Mouse (Mus musculus) induced T-regulatory cell, adult 2 months (primary cell): ENCODE data around the gene Tlr4.

Experiments used
- DNase-seq: peaks from one replicate; pipeline ENCODE4 v3.0.0-alpha.2; 2012; ENCODE audit warnings: low read depth

Gene Tlr4

DNA sequence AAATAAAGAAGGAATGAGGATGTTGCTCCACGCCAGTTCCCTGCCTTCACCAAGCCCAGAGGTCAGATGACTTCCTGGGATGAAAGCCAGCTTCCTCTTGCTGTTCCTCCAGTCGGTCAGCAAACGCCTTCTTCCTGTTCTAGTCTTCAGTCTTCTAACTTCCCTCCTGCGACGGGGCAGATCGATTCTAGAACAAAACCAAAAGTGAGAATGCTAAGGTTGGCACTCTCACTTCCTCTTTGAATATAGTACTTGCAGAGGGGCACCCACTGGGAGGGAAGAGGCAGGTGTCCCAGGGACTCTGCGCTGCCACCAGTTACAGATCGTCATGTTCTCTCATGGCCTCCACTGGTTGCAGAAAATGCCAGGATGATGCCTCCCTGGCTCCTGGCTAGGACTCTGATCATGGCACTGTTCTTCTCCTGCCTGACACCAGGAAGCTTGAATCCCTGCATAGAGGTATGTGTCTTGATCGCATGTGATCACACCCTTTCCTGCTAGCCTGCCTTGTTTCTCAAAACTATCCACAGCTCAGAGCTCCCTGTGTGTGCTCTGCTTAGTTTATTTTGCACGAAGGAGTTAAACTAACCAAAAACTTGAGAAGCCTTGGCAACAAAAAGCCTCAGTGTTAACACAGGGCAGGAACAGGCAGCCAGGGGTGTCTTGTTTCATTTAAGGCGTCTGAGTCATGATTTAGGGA is at the start of gene Tlr4:
Tlr4 (plus strand) TSS at position 122 of the 700 bp plus-strand sequence.
- DNase-seq = peak; percentile 18

GRCm38 (mm10) chr4:66794283-66794682 is 33.1 kb upstream of the Tlr4 start:
- DNase-seq = no peak

DNA sequence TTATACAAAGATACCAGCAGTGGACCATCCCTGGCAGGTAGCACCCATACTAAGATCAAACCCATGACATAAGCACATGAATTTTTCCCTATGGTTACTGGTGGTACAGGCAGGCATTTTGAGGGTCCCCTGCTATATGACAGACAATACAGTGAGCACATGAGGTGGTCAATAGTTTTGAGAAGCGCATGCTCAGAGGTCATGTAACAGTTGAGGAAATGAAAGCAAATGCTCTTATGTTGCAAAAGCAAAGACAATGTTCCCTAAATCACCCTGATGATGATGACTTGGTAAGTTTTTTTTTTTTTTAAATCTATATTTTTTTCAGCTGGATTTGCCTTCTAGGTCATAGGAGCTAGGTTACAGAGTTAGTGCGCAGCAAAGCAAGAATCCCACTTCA is 30.7 kb upstream of the Tlr4 start:
- DNase-seq = no peak

DNA sequence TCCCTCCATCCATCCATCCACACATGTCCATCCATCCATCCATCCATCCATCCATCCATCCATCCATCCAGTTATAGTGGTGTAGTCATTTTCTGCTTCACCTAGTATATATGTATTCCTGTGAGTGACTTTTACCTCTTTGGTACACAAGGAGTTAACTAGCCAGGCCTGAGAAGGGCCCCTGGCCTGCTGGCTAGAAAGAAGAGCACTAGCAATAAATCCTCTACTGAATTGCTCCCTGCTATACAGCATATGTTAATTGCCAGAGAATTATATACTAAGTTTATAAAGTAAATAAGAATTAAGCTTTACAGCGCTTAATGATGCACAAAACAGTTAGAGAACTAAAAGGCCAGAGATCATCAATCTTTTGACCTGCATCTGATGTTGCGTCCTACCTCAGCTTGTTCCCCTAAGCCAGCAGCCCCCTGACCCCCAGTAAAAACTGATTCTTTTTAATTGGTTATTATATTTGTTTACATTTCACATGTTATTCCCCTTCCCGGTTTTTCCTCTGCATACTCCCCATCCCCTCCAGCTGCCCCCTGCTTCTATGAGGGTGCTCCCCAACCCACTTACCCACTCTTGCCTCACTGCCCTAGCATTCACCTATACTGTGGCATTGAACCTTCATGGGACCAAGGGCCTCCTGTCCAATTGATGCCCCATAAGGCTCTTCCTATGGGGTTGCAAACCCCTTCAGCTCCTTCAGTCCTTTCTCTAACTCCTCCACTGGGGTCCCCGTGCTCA is 22.7 kb upstream of the Tlr4 start:
- DNase-seq = no peak

GRCm38 (mm10) chr4:66805747-66806146 is 21.6 kb upstream of the Tlr4 start:
- no peak for DNase-seq

DNA sequence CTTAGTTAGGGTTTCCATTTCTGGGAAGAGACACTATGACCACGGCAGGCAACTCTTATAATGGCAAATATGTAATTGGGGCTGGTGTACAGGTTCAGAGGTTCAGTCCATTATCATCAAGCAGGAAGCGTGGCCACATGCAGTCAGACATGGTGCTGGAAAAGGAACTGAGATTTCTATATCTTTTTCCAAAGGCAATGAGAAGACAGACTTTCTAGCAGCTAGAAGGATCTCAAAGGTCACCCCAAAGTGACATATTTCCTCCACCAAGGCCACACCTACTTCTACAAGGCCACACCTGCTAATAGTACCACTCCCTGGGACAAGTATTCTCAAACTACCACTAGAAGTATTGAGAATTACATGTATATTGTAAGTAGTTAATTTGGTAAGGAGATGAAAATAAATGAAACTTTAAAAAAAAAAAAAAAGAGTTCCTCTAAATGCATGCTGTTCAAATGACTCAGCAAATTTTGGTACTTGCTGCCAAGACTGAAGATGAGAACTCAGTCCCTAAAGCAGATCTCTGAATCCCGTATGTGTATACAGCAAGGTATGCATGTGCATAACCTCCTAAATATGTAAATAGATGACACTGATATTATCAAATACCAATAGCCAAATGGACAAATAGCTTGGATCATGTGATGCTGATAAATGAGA is 10.9 kb upstream of the Tlr4 start:
- DNase-seq = no peak

GRCm38 (mm10) chr4:66821171-66821570 is 6.2 kb upstream of the Tlr4 start:
- no peak for DNase-seq

DNA sequence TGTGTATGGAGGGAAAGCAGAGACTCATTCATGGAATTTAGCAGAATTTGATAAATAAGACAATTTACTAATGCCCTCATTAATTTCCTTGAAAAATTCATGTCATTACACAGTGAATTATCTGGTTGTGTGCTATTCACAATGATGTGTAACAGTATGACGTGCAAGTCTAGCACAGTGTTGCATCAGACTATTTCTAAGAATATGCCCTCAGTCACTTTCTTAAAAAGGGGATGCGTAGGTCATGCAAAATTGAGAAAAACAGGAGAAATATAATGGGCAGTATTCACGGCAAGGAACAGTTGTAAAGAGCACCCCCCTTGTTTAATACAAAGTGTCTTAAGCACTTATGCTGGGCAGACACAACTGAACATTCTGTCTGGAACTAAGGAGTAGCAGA is 5.6 kb upstream of the Tlr4 start:
- DNase-seq = no peak

- DNase-seq = no peak
Measured at GRCm38 (mm10) chr4:66828163-66828668, 832 bp downstream of the Tlr4 start.

DNA sequence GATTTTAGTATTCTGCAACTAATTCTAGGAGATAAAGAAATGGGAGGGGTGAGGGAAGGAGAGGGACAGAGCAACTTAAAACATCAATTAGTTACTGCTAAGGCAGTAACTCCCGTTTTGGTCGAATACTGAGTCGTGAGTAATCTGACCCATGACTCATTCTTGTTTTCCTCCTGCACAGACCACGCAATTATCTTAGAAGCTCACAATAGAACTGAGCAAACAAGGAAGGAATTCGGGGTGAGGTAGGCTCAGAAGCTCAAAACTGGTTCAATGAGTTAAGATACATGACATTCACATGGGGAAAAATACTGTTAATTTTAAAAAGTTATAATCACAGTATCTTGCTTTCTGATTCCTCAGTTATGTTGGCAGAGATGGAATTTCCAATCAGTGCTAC is 1.3 kb downstream of the Tlr4 start:
- DNase-seq = no peak

GRCm38 (mm10) chr4:66838071-66838470 is 10.7 kb downstream of the Tlr4 start:
- DNase-seq = no peak

DNA sequence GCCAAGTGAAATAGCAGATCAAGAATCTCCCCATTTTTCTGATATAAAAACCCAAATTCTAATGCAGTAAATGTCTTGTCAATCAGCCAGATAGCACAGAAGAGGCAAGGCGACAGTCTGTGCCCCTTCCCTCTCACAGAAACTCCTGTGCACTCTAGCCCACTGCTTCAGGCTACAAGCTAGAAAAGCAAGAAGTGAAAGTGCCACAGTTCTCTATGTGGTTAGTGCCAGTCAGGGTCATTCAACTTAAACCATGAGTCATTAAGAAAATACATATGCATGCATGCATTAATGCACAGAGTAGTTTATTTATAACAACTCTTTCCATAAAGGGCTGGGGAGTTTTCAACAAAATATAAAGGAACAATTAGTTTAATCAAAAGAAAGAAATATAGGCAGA is 15.9 kb downstream of the Tlr4 start:
- no peak for DNase-seq

DNA sequence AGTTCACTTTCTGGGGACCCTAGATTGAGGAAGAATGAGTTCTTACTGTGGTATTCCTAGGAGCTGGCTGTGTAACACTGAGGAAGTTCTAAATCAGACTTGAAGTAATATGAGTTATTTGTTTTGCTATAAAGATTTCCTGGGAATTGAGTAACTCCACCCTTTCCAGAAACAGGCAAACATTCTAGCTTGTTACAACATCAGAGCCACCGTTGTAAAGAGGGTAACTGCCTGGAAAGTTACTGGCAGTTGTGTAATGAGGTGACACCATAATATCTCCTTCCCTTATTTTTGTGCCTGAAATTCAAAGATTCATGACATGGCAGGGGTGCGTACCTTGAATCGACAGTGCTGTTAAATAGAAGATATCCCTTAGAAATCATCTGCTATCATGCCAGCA is 24.6 kb downstream of the Tlr4 start:
- DNase-seq = no peak

- no peak for DNase-seq
Measured at GRCm38 (mm10) chr4:66856992-66857391, 29.6 kb downstream of the Tlr4 start.

GRCm38 (mm10) chr4:66869919-66870318 is 42.5 kb downstream of the Tlr4 start:
- DNase-seq = no peak

DNA sequence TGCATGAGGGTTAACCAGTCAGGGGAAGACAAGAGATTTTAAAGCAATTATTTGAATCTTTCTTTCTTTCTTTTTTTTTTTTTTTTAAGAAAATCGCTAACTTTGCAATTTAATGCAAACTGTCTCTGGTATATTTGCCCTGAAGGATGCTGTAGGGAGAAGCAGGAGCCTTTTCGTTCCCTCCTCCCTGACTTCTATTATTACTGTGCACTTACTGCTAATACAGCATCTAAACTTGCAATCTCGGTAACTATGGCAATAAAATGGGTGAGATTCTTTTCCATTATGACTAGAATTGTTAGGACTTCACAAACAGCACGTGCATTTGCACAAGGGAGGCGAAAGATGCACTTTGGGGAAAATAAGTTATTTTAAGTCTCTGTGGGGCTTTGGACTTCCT is 44.6 kb downstream of the Tlr4 start:
- DNase-seq = no peak

GRCm38 (mm10) chr4:66873342-66873741 is 46.0 kb downstream of the Tlr4 start:
- no peak for DNase-seq

GRCm38 (mm10) chr4:66875751-66876150 is 48.4 kb downstream of the Tlr4 start:
- no peak for DNase-seq

- no peak for DNase-seq
Measured at GRCm38 (mm10) chr4:66877609-66878008, 50.2 kb downstream of the Tlr4 start.

GRCm38 (mm10) chr4:66881496-66881895 is 54.1 kb downstream of the Tlr4 start:
- DNase-seq = no peak

- no peak for DNase-seq
Measured at GRCm38 (mm10) chr4:66883264-66883663, 55.9 kb downstream of the Tlr4 start.

DNA sequence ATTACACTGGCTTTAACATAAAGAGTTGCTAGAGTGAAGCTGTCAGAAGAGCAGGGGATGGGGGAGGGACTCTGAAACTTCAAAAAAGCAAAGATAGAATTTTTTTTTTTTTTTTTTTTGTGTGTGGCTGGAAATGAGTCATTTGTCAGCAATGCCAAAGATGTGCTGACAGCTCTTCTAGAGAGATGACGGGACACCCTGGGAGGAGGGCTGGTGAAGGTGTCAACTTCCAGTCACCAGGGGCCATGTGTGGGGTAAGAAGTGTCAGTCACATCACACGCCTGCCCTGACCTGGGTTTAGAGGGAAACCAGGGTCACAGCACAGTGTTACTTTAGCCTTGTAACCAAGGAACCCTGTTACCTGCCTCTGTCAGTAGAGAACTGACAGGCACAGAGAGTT is 67.2 kb downstream of the Tlr4 start:
- no peak for DNase-seq

DNA sequence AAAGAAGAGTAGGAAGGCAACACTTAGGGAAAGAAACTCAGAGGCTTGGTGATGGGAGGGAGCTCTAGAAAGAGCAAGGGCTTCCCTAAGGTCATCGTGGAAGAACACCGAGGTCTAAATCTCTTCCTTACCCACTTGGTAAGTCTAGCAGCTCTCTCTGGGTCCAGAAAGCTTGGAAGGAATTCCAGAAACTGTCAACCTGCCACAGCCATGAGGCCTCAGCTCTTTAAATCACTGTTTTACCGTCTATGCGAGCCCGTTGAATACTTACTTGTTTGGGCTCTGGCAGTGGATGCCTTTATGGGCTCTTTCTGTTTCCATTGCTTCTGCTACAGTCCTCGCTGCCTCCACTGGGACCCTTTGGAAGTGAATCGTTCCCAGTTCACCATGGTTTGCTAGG is 67.6 kb downstream of the Tlr4 start:
- DNase-seq = no peak
